Mouse (Mus musculus) ES-Bruce4 (cell line): ENCODE data around the gene Uvrag.

Experiments used
- CTCF ChIP-seq: IDR thresholded peaks from one replicate; pipeline ENCODE4 v1.8.1; 2011; ENCODE audit warnings: low read depth, low read length
- EP300 ChIP-seq: IDR thresholded peaks from 2 replicates; pipeline ENCODE4 v1.6.1; 2011; ENCODE audit warnings: low read depth, low read length; ENCODE audit not compliant: insufficient read depth
- POLR2A ChIP-seq: IDR thresholded peaks from one replicate; pipeline ENCODE4 v1.8.1; 2011; ENCODE audit warnings: low read length; ENCODE audit not compliant: insufficient read depth

DNA sequence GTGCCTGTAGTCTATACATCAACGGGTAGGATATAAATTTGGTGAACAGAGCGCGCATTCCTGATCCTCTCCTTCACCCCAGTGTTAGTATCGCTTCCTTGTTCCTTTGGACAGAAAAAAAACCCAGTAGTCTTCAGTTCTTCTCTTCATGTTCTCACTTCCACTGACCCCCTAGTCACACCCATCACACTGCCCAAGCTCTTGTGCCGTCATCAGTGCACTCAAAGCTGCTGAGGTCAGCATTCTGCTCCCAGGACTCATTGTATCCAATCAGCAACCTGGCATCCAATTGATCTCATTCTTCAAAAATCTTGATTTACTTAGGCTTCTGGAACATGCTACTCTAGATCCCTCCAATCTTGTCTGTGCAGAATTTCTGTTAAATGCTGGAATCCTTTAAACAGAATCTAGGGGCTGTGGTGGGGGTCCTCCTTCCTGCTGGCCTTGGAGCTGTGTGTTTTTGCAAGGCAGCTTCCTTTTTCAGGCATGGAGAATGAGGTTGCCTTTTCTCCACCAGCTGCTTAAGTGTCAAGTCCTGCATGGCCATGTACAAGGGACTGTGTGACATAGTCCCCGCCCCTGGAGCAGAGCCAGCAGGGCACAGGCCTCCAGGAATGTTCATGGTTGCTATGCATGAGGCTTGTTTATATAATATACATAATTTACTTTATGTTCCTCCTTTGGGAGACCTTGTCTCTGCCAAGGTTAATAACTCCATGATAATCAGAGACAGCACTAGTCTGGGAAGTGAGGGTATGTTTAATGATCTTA is 88.3 kb downstream of the Uvrag start:
- no peak for TF ChIP-seq POLR2A
- no peak for TF ChIP-seq CTCF
- TF ChIP-seq EP300, result no peak
